Mouse (Mus musculus): Measurements from ENCODE around the gene Tagln3. TPM values are rescaled to one million over a fixed set of nuclear protein-coding genes. Genes with fewer than 3 reads are reported as not detected.

Gene Tagln3
- polyA plus RNA-seq, 1 experiment from 2014 or later = 490 TPM

- H3K4me2 ChIP-seq (replicated peaks) = no peak overlapping the region
- H3K4me3 ChIP-seq = no peak overlapping the region
- no peaks in the 10 kb centered on the region for H3K9me3 ChIP-seq
- no peaks in the 10 kb centered on the region for H3K4me1 ChIP-seq
- H3K36me3 ChIP-seq = no peaks in the 10 kb centered on the region
- no peaks in the 10 kb centered on the region for H3K27me3 ChIP-seq
- H3K27ac ChIP-seq (replicated peaks) = no peak overlapping the region
- ATAC-seq (replicated peaks) = no peak
- 65% methylated on average over 4 of the region's 4 CpGs for WGBS
- no peak overlapping the region for H3K9ac ChIP-seq (replicated peaks)
Measured at GRCm38 (mm10) chr16:45670005-45670404, 54.4 kb downstream of the Tagln3 start.

DNA sequence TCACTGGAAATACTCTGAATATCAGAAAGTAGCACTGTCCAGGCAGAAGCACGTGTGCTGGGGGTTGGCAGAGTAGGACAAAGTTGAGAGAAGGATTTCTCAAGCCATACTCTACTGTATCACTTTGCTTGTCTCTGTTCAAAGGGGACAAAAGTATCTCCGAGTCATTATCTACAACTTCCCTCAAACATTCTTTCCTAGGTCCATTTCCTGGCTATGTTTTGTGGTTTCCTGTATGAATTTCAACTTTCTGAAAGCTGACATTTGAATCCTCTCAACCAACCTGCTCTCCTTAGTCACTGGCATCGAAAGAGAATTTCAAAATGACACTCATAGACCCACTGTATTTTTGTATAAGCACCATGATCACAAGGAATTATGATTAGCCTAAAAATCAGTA is 56.2 kb downstream of the Tagln3 start:
- no peak overlapping the region for H3K4me2 ChIP-seq (replicated peaks)
- H3K27ac ChIP-seq (replicated peaks) = no peak overlapping the region
- ATAC-seq (replicated peaks) = no peak
- no peak overlapping the region for H3K4me3 ChIP-seq
- no peaks in the 10 kb centered on the region for H3K36me3 ChIP-seq
- no peak overlapping the region for H3K9ac ChIP-seq (replicated peaks)
- H3K27me3 ChIP-seq = no peaks in the 10 kb centered on the region
- H3K4me1 ChIP-seq = no peaks in the 10 kb centered on the region
- WGBS = 71% methylated on average over 3 of the region's 3 CpGs
- H3K9me3 ChIP-seq = no peaks in the 10 kb centered on the region

- H3K4me2 ChIP-seq (replicated peaks) = no peak overlapping the region
- 85% methylated on average over 2 of the region's 2 CpGs for WGBS
Measured at GRCm38 (mm10) chr16:45666136-45666535, 58.3 kb downstream of the Tagln3 start.

DNA sequence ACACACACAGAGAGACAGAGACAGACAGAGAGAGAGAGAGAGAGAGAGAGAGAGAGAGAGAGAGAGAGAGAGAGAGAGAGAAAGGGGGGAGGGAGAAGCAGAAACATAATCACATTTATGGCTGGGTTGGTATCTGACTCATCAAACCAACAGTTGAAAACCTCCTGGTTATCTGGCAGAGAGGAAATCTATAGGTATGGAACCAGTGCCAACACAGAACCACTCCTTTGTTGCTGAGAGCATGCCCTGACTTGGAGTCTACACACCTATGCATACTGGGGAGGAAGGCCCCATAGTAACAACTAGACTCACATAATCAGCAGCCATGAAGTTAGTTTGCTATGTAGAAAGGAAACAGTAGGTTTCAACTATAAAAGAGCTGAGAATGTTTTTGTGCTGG is 62.0 kb downstream of the Tagln3 start:
- Histone ChIP-seq H3K9ac (replicated peaks) (no peak overlapping the region), H3K27ac (replicated peaks) (no peak overlapping the region), H3K4me2 (replicated peaks) (no peak overlapping the region), H3K4me3 (no peak overlapping the region), H3K9me3 (no peaks in the 10 kb centered on the region), H3K4me1 (no peaks in the 10 kb centered on the region), H3K36me3 (no peaks in the 10 kb centered on the region), H3K27me3 (no peaks in the 10 kb centered on the region)
- no peak for ATAC-seq (replicated peaks)

More at GRCm38 (mm10) chr16:45666136-45666535, 58.3 kb downstream of the Tagln3 start:
- ATAC-seq (replicated peaks) = no peak
- no peak overlapping the region for H3K9ac ChIP-seq (replicated peaks)
- no peaks in the 10 kb centered on the region for H3K36me3 ChIP-seq
- H3K9me3 ChIP-seq = no peaks in the 10 kb centered on the region
- H3K27me3 ChIP-seq = no peaks in the 10 kb centered on the region
- no peak overlapping the region for H3K27ac ChIP-seq (replicated peaks)
- no peak overlapping the region for H3K4me3 ChIP-seq
- no peaks in the 10 kb centered on the region for H3K4me1 ChIP-seq

Other genes with a start within 250 kb of the Tagln3 start
- gene Gm609, start 231.6 kb downstream of the Tagln3 start, polyA plus RNA-seq (2015; fragmentation: Nextera tagmentation; extraction: Ambion mirVana) = not detected in 2 replicates
- gene Gm17783, start 192.6 kb downstream of the Tagln3 start, polyA plus RNA-seq (2015; fragmentation: Nextera tagmentation; extraction: Ambion mirVana) = not detected in 2 replicates
- not detected in 2 replicates for gene Slc9c1, start 189.3 kb downstream of the Tagln3 start, polyA plus RNA-seq (2015; fragmentation: Nextera tagmentation; extraction: Ambion mirVana)
- gene Gcsam, start 114.2 kb downstream of the Tagln3 start, polyA plus RNA-seq (2015; fragmentation: Nextera tagmentation; extraction: Ambion mirVana) = 0.13 TPM in 1 of 2 replicates, not detected in the other
- 0.08 TPM in 1 of 2 replicates, not detected in the other for gene BC016579, start 70.5 kb downstream of the Tagln3 start, polyA plus RNA-seq (2015; fragmentation: Nextera tagmentation; extraction: Ambion mirVana)
- gene Tmprss7, start 30.9 kb downstream of the Tagln3 start, polyA plus RNA-seq (2015; fragmentation: Nextera tagmentation; extraction: Ambion mirVana) = 0.39 and 0.65 TPM in 2 replicates
- 39.8 and 43.3 TPM in 2 replicates for gene Abhd10, start 18.3 kb upstream of the Tagln3 start, polyA plus RNA-seq (2015; fragmentation: Nextera tagmentation; extraction: Ambion mirVana)
- gene Phldb2, start 229.0 kb upstream of the Tagln3 start, polyA plus RNA-seq (2015; fragmentation: Nextera tagmentation; extraction: Ambion mirVana) = 7.2 and 7.8 TPM in 2 replicates

All from forebrain, embryonic 15.5 days (tissue).